Mouse (Mus musculus): ENCODE results near the gene Gm10959.
"Not testable (repeated sequence)": the region's sequence is repeated elsewhere in the genome, so short reads cannot be mapped to it uniquely, and the experiment has no call there.

The Gm10959 gene

GRCm38 (mm10) chr3:122919260-122919659 lies at the start of gene Gm10959:
Gene Gm10959 (minus strand): TSS chr3:122919360.
- DNase-seq = no peak

- no peak for DNase-seq
Measured at GRCm38 (mm10) chr3:122968391-122968790, 49.2 kb upstream of the Gm10959 start.

GRCm38 (mm10) chr3:122964301-122964700 lies 45.1 kb upstream of the Gm10959 start:
- no peak for DNase-seq

- DNase-seq = no peak
Measured at GRCm38 (mm10) chr3:122950129-122950528, 31.0 kb upstream of the Gm10959 start.

- no peak for DNase-seq
Measured at GRCm38 (mm10) chr3:122943387-122943890, 24.3 kb upstream of the Gm10959 start.

- DNase-seq = peak; percentile 73
Measured at GRCm38 (mm10) chr3:122939215-122939614, 20.1 kb upstream of the Gm10959 start.

- DNase-seq = not testable (repeated sequence)
Measured at GRCm38 (mm10) chr3:122937176-122937575, 18.0 kb upstream of the Gm10959 start.

GRCm38 (mm10) chr3:122932466-122932865 lies 13.3 kb upstream of the Gm10959 start:
- no peak for DNase-seq

- no peak for DNase-seq
Measured at GRCm38 (mm10) chr3:122929723-122930122, 10.6 kb upstream of the Gm10959 start.

GRCm38 (mm10) chr3:122924009-122924914 lies 5.1 kb upstream of the Gm10959 start, which contains the start of gene 1810037I17Rik:
Gene 1810037I17Rik (plus strand): TSS chr3:122924203.
- peak; percentile 98 for DNase-seq

- no peak for DNase-seq
Measured at GRCm38 (mm10) chr3:122923147-122923546, 4.0 kb upstream of the Gm10959 start.

- no peak for DNase-seq
Measured at GRCm38 (mm10) chr3:122921676-122922527, 2.7 kb upstream of the Gm10959 start.

GRCm38 (mm10) chr3:122920572-122921435 lies 1.6 kb upstream of the Gm10959 start:
- no peak for DNase-seq

- DNase-seq = no peak
Measured at GRCm38 (mm10) chr3:122918672-122919071, 488 bp downstream of the Gm10959 start.

GRCm38 (mm10) chr3:122916191-122916680 lies 2.9 kb downstream of the Gm10959 start:
- no peak for DNase-seq

- DNase-seq = no peak
Measured at GRCm38 (mm10) chr3:122915493-122915892, 3.7 kb downstream of the Gm10959 start.

- no peak for DNase-seq
Measured at GRCm38 (mm10) chr3:122907841-122908240, 11.3 kb downstream of the Gm10959 start.

- peak; percentile 73 for DNase-seq
Measured at GRCm38 (mm10) chr3:122903746-122904433, 15.3 kb downstream of the Gm10959 start.

GRCm38 (mm10) chr3:122898254-122898653 lies 20.9 kb downstream of the Gm10959 start:
- no peak for DNase-seq

GRCm38 (mm10) chr3:122895189-122895731 lies 23.9 kb downstream of the Gm10959 start:
- no peak for DNase-seq

GRCm38 (mm10) chr3:122894772-122895171 lies 24.4 kb downstream of the Gm10959 start, which contains the start of gene Fabp2:
Gene Fabp2 (plus strand): TSS chr3:122895072.
- DNase-seq = no peak

Data from lung, postnatal 10 days (tissue).